Mouse (Mus musculus) spleen, adult 2 months (tissue): ENCODE results near the gene Agpat2. TPM values are rescaled to one million over a fixed set of nuclear protein-coding genes. Genes with fewer than 3 reads are reported as not detected.

ENCODE experiments used
- DNase-seq, 2 experiments: peaks; one replicate each; pipeline versions ENCODE4 v3.0.0 to v3.0.0-alpha.2; 2012 to 2021; ENCODE audit warnings: low spot score in 2 of 2, low read depth in 1 of 2
- H3K27ac ChIP-seq: fragments of 200-500 bp; 2 replicates; pipeline ENCODE4 v1.5.1; 2012; ENCODE audit warnings: low read length, inconsistent platforms; ENCODE audit not compliant: insufficient read depth
- H3K27me3 ChIP-seq: fragments of 200-500 bp; 2 replicates; pipeline ENCODE4 v1.6.1; 2012; ENCODE audit warnings: mild to moderate bottlenecking, moderate library complexity, low read length, inconsistent platforms; ENCODE audit not compliant: control insufficient read depth, insufficient read depth
- H3K36me3 ChIP-seq: fragments of 200-500 bp; 2 replicates; pipeline ENCODE4 v1.6.1; 2012; ENCODE audit warnings: mild to moderate bottlenecking, low read length, inconsistent platforms; ENCODE audit not compliant: control insufficient read depth, insufficient read depth
- H3K4me1 ChIP-seq: fragments of 200-500 bp; 2 replicates; pipeline ENCODE4 v1.6.1; 2011; ENCODE audit warnings: inconsistent platforms; ENCODE audit not compliant: control insufficient read depth, insufficient read depth, insufficient read length
- H3K4me3 ChIP-seq: fragments of 200-500 bp; 2 replicates; pipeline ENCODE4 v1.5.1; 2011; ENCODE audit warnings: mild to moderate bottlenecking, inconsistent platforms; ENCODE audit not compliant: insufficient read depth, insufficient read length; ENCODE audit errors: extremely low read depth
- CTCF ChIP-seq: fragments of 200-500 bp; IDR thresholded peaks from 2 replicates; pipeline ENCODE4 v1.5.1; 2011; ENCODE audit warnings: mild to moderate bottlenecking, inconsistent platforms; ENCODE audit not compliant: insufficient read depth, insufficient read length, insufficient replicate concordance; ENCODE audit errors: extremely low read depth
- POLR2A ChIP-seq: fragments of 200-500 bp; IDR thresholded peaks from 2 replicates; pipeline ENCODE4 v1.6.1; 2011; ENCODE audit warnings: low read depth, low read length, inconsistent platforms
- WGBS: fragments of 180-500 bp; shearing (Covaris S2); methylation state at CpG from one replicate; pipeline ENCODE4 v1.1.7; 2018; 5-methylcytosine and 5-hydroxymethylcytosine counted together
- polyA plus RNA-seq: library from polyadenylated mRNA; depleted of rRNA; stranded (reverse); fragments of >200 nt; gene quantifications from 2 replicates; pipeline ENCODE4 v1.2.3, GENCODE M21; 2012

Agpat2 gene
- polyA plus RNA-seq, 1 experiment = 22.7 TPM

GRCm38 (mm10) chr2:26611896-26612295, 7.7 kb upstream of the Agpat2 start:
- no peak for DNase-seq
- TF ChIP-seq POLR2A = no peak
- no peak for TF ChIP-seq CTCF
- Histone ChIP-seq H3K36me3 (no peaks in the 10 kb centered on the region), H3K27me3 (no peaks in the 10 kb centered on the region), H3K4me3 (no peak overlapping the region), H3K27ac (no peak overlapping the region), H3K4me1 (peaks cover 8% of the 10 kb centered on the region; the same call in 1 of the 2 replicates)

GRCm38 (mm10) chr2:26611054-26611453, 6.8 kb upstream of the Agpat2 start:
- Histone ChIP-seq H3K36me3 (no peaks in the 10 kb centered on the region), H3K27me3 (no peaks in the 10 kb centered on the region), H3K4me3 (no peak overlapping the region), H3K27ac (no peak overlapping the region), H3K4me1 (peaks cover 8% of the 10 kb centered on the region; the same call in 1 of the 2 replicates)
- TF ChIP-seq CTCF = no peak
- TF ChIP-seq POLR2A = no peak
- DNase-seq = no peak

GRCm38 (mm10) chr2:26610526-26610925, 6.3 kb upstream of the Agpat2 start:
- Histone ChIP-seq H3K27ac (no peak overlapping the region), H3K4me3 (no peak overlapping the region), H3K27me3 (no peaks in the 10 kb centered on the region), H3K4me1 (peaks cover 8% of the 10 kb centered on the region; the same call in 1 of the 2 replicates), H3K36me3 (no peaks in the 10 kb centered on the region)
- WGBS = 88% methylated on average over 3 of the region's 3 CpGs
- DNase-seq = no peak
- no peak for TF ChIP-seq POLR2A
- TF ChIP-seq CTCF = no peak

GRCm38 (mm10) chr2:26609261-26609661, 5.0 kb upstream of the Agpat2 start:
- Histone ChIP-seq H3K4me1 (peaks cover 15% of the 10 kb centered on the region), H3K4me3 (no peak overlapping the region), H3K36me3 (no peaks in the 10 kb centered on the region), H3K27ac (no peak overlapping the region), H3K27me3 (no peaks in the 10 kb centered on the region)
- no peak for TF ChIP-seq CTCF
- TF ChIP-seq POLR2A = no peak
- no peak for DNase-seq

- peaks cover 15% of the 10 kb centered on the region for H3K4me1 ChIP-seq
- no peak for TF ChIP-seq CTCF
- no peak for TF ChIP-seq POLR2A
Observed at GRCm38 (mm10) chr2:26608781-26609180, 4.6 kb upstream of the Agpat2 start.

GRCm38 (mm10) chr2:26607056-26607910, 3.1 kb upstream of the Agpat2 start:
- H3K27ac ChIP-seq = no peak overlapping the region
- peaks cover 18% of the 10 kb centered on the region for H3K4me1 ChIP-seq
- H3K36me3 ChIP-seq = no peaks in the 10 kb centered on the region
- WGBS = 50% methylated on average over 6 of the region's 6 CpGs
- H3K4me3 ChIP-seq = no peak overlapping the region
- TF ChIP-seq POLR2A = no peak
- no peak for TF ChIP-seq CTCF
- no peaks in the 10 kb centered on the region for H3K27me3 ChIP-seq
- DNase-seq = no peak

More at GRCm38 (mm10) chr2:26608781-26609180, 4.6 kb upstream of the Agpat2 start:
- no peak overlapping the region for H3K4me3 ChIP-seq
- no peak overlapping the region for H3K27ac ChIP-seq
- no peak for DNase-seq
- H3K27me3 ChIP-seq = no peaks in the 10 kb centered on the region
- H3K36me3 ChIP-seq = no peaks in the 10 kb centered on the region

GRCm38 (mm10) chr2:26606579-26606978, 2.4 kb upstream of the Agpat2 start:
- no peak for DNase-seq
- Histone ChIP-seq H3K4me3 (no peak overlapping the region), H3K4me1 (peaks cover 18% of the 10 kb centered on the region), H3K36me3 (no peaks in the 10 kb centered on the region), H3K27me3 (no peaks in the 10 kb centered on the region), H3K27ac (no peak overlapping the region)
- WGBS = 30% methylated on average over 3 of the region's 3 CpGs
- TF ChIP-seq POLR2A = no peak
